Mouse (Mus musculus) ovary, postnatal 36 days (tissue): ENCODE results near the gene Ccnl2.

Experiments
- DNase-seq: peaks from one replicate; pipeline ENCODE4 v3.0.0; 2022; ENCODE audit warnings: low spot score, mixed read lengths

The Ccnl2 gene

GRCm38 (mm10) chr4:155790650-155791161, 21.6 kb upstream of the Ccnl2 start:
- DNase-seq = no peak

GRCm38 (mm10) chr4:155791240-155791933, 20.9 kb upstream of the Ccnl2 start:
- no peak for DNase-seq

GRCm38 (mm10) chr4:155793730-155794129, 18.6 kb upstream of the Ccnl2 start:
- DNase-seq = no peak

- DNase-seq = no peak
Observed at GRCm38 (mm10) chr4:155802075-155802474, 10.2 kb upstream of the Ccnl2 start.

- no peak for DNase-seq
Observed at GRCm38 (mm10) chr4:155802741-155803339, 9.4 kb upstream of the Ccnl2 start, which contains the start of gene Mrpl20. TSS of gene Mrpl20 (plus strand) at chr4:155802878.

GRCm38 (mm10) chr4:155803340-155804041, 8.8 kb upstream of the Ccnl2 start:
- peak; percentile 95 for DNase-seq

GRCm38 (mm10) chr4:155807841-155808240, 4.4 kb upstream of the Ccnl2 start:
- no peak for DNase-seq

GRCm38 (mm10) chr4:155812665-155813181, 434 bp downstream of the Ccnl2 start:
- no peak for DNase-seq

GRCm38 (mm10) chr4:155817533-155817932, 5.2 kb downstream of the Ccnl2 start:
- no peak for DNase-seq

GRCm38 (mm10) chr4:155821025-155821424, 8.7 kb downstream of the Ccnl2 start:
- no peak for DNase-seq

GRCm38 (mm10) chr4:155823443-155823842, 11.2 kb downstream of the Ccnl2 start:
- no peak for DNase-seq

- DNase-seq = no peak
Observed at GRCm38 (mm10) chr4:155829866-155830265, 17.6 kb downstream of the Ccnl2 start.

- no peak for DNase-seq
Observed at GRCm38 (mm10) chr4:155830596-155830995, 18.3 kb downstream of the Ccnl2 start.

- peak; percentile 96 for DNase-seq
Observed at GRCm38 (mm10) chr4:155831205-155831766, 19.0 kb downstream of the Ccnl2 start, which contains the start of gene Aurkaip1. TSS of gene Aurkaip1 (plus strand) at chr4:155831272.

- no peak for DNase-seq
Observed at GRCm38 (mm10) chr4:155831831-155832230, 19.5 kb downstream of the Ccnl2 start.

GRCm38 (mm10) chr4:155832321-155832720, 20.0 kb downstream of the Ccnl2 start:
- DNase-seq = no peak

GRCm38 (mm10) chr4:155833234-155833633, 20.9 kb downstream of the Ccnl2 start:
- DNase-seq = no peak

- DNase-seq = peak; percentile 73
Observed at GRCm38 (mm10) chr4:155833836-155834235, 21.5 kb downstream of the Ccnl2 start.

GRCm38 (mm10) chr4:155837404-155838010, 25.2 kb downstream of the Ccnl2 start:
- no peak for DNase-seq

GRCm38 (mm10) chr4:155838187-155839153, 26.2 kb downstream of the Ccnl2 start:
- DNase-seq = no peak
